Mouse (Mus musculus): ENCODE measurements around the gene Gm10670.
"Not testable (repeated sequence)": the region's sequence is repeated elsewhere in the genome, so short reads cannot be mapped to it uniquely, and the experiment has no call there.

Gene Gm10670

GRCm38 (mm10) chr7:20474825-20475224, at the start of gene Gm10670:
Gene Gm10670, minus strand, starts transcription at chr7:20474925.
- DNase-seq (ENCODE audit: low read depth, low spot score), result not testable (repeated sequence)

GRCm38 (mm10) chr7:20510434-20510833, 35.7 kb upstream of the Gm10670 start, which contains the start of gene Vmn1r103:
Gene Vmn1r103, minus strand, starts transcription at chr7:20510534.
- DNase-seq (ENCODE audit: low read depth, low spot score), result not testable (repeated sequence)

- not testable (repeated sequence) for DNase-seq (ENCODE audit: low read depth, low spot score)
Measured at GRCm38 (mm10) chr7:20442493-20442892, 32.2 kb downstream of the Gm10670 start, which contains the start of gene Vmn1r101. Gene Vmn1r101, minus strand, starts transcription at chr7:20442593.
